Mouse (Mus musculus) liver, adult 2 months (tissue): ENCODE results near the gene Lpin3. TPM values are rescaled to one million over a fixed set of nuclear protein-coding genes. Genes with fewer than 3 reads are reported as not detected.

ENCODE experiments used
- DNase-seq: peaks from one replicate; pipeline ENCODE4 v3.0.0-alpha.2; 2011; ENCODE audit warnings: low read depth, low spot score; ENCODE audit errors: extremely low read depth
- H3K27ac ChIP-seq: fragments of 200-500 bp; replicated peaks from 2 replicates; pipeline ENCODE4 v1.5.1; 2012; ENCODE audit warnings: low read depth, mild to moderate bottlenecking, control low read depth, inconsistent platforms, low read length; ENCODE audit not compliant: insufficient read depth
- H3K27me3 ChIP-seq: fragments of 200-500 bp; 2 replicates; pipeline ENCODE4 v1.6.1; 2012; ENCODE audit warnings: mild to moderate bottlenecking, moderate library complexity, low read length, inconsistent platforms; ENCODE audit not compliant: control insufficient read depth, insufficient read depth
- H3K36me3 ChIP-seq: fragments of 200-500 bp; 2 replicates; pipeline ENCODE4 v1.6.1; 2012; ENCODE audit warnings: low read length, inconsistent platforms; ENCODE audit not compliant: control insufficient read depth, insufficient read depth
- H3K4me1 ChIP-seq: fragments of 200-500 bp; 2 replicates; pipeline ENCODE4 v1.6.1; 2011; ENCODE audit warnings: low read length; ENCODE audit not compliant: control insufficient read depth, insufficient read depth
- H3K4me3 ChIP-seq: fragments of 200-500 bp; 2 replicates; pipeline ENCODE4 v1.5.1; 2011; ENCODE audit warnings: low read depth, mild to moderate bottlenecking, control low read depth, low read length, moderate library complexity; ENCODE audit not compliant: insufficient read depth
- H3K79me2 ChIP-seq: fragments of 200-500 bp; 2 replicates; pipeline ENCODE4 v1.6.1; 2012; ENCODE audit warnings: inconsistent platforms, mild to moderate bottlenecking, low read length, moderate library complexity; ENCODE audit not compliant: control insufficient read depth, insufficient read depth
- H3K9ac ChIP-seq: fragments of 200-500 bp; 2 replicates; pipeline ENCODE4 v1.6.1; 2012; ENCODE audit warnings: low read depth, mild to moderate bottlenecking, control low read depth, inconsistent platforms, low read length
- CTCF ChIP-seq: fragments of 200-500 bp; IDR thresholded peaks from 2 replicates; pipeline ENCODE4 v1.5.1; 2011; ENCODE audit warnings: low read depth, low read length, control low read depth
- POLR2A ChIP-seq: fragments of 200-500 bp; IDR thresholded peaks from 2 replicates; pipeline ENCODE4 v1.6.1; 2011; ENCODE audit warnings: low read length, control low read depth; ENCODE audit not compliant: insufficient read depth; ENCODE audit errors: extremely low read depth
- WGBS: fragments of 180-500 bp; shearing (Covaris S2); methylation state at CpG from one replicate; pipeline ENCODE4 v1.1.7; 2018; 5-methylcytosine and 5-hydroxymethylcytosine counted together
- polyA plus RNA-seq: library from polyadenylated mRNA; depleted of rRNA; stranded (reverse); fragments of >200 nt; gene quantifications from 2 replicates; pipeline ENCODE4 v1.2.3, GENCODE M21; 2012; rRNA removed
- total RNA-seq: library from RNA; depleted of rRNA; stranded (reverse); fragments of >200 nt; gene quantifications from 2 replicates; pipeline ENCODE4 v1.2.3, GENCODE M21; 2014; rRNA removed

Lpin3 gene
- total and polyA plus RNA-seq, 2 experiments = 3.6 to 4.0 TPM

- peaks cover 24% of the 10 kb centered on the region for H3K36me3 ChIP-seq
- no peaks in the 10 kb centered on the region for H3K4me1 ChIP-seq
- no peak overlapping the region for H3K27ac ChIP-seq
- H3K27me3 ChIP-seq = no peaks in the 10 kb centered on the region
- TF ChIP-seq POLR2A (no peak), CTCF (no peak)
- no peak overlapping the region for H3K9ac ChIP-seq
- no peak overlapping the region for H3K4me3 ChIP-seq
- no peak for DNase-seq
- H3K79me2 ChIP-seq = no peaks in the 10 kb centered on the region
- 88% methylated on average over 7 of the region's 7 CpGs for WGBS
Observed at GRCm38 (mm10) chr2:160955331-160955730, 74.9 kb downstream of the Lpin3 start.

Other genes with a start within 250 kb of the Lpin3 start
- 20.1 and 26.1 TPM in 2 replicates for gene Top1, start 234.8 kb upstream of the Lpin3 start, total RNA-seq
- gene Top1, start 234.8 kb upstream of the Lpin3 start, polyA plus RNA-seq = 6.0 and 6.2 TPM in 2 replicates
- gene Plcg1, start 149.4 kb upstream of the Lpin3 start, total RNA-seq = 37.3 and 40.9 TPM in 2 replicates
- 24.9 and 30.0 TPM in 2 replicates for gene Plcg1, start 149.4 kb upstream of the Lpin3 start, polyA plus RNA-seq
- 33.5 and 45.3 TPM in 2 replicates for gene Zhx3, start 7.7 kb upstream of the Lpin3 start, total RNA-seq
- 11.9 and 12.3 TPM in 2 replicates for gene Zhx3, start 7.7 kb upstream of the Lpin3 start, polyA plus RNA-seq
- not detected in 2 replicates for gene Emilin3, start 31.7 kb downstream of the Lpin3 start, total RNA-seq
- gene Emilin3, start 31.7 kb downstream of the Lpin3 start, polyA plus RNA-seq = 0.02 TPM in 1 of 2 replicates, not detected in the other
- 12.5 and 13.6 TPM in 2 replicates for gene Chd6, start 228.4 kb downstream of the Lpin3 start, total RNA-seq
- gene Chd6, start 228.4 kb downstream of the Lpin3 start, polyA plus RNA-seq = 2.9 and 3.9 TPM in 2 replicates